Mouse (Mus musculus) brain, embryonic 18.5 days (tissue): ENCODE results near the gene Aff4.

Experiments
- DNase-seq: peaks from one replicate; pipeline ENCODE4 v3.0.0-alpha.2; 2012; ENCODE audit warnings: low read depth, low spot score

Gene Aff4

DNA sequence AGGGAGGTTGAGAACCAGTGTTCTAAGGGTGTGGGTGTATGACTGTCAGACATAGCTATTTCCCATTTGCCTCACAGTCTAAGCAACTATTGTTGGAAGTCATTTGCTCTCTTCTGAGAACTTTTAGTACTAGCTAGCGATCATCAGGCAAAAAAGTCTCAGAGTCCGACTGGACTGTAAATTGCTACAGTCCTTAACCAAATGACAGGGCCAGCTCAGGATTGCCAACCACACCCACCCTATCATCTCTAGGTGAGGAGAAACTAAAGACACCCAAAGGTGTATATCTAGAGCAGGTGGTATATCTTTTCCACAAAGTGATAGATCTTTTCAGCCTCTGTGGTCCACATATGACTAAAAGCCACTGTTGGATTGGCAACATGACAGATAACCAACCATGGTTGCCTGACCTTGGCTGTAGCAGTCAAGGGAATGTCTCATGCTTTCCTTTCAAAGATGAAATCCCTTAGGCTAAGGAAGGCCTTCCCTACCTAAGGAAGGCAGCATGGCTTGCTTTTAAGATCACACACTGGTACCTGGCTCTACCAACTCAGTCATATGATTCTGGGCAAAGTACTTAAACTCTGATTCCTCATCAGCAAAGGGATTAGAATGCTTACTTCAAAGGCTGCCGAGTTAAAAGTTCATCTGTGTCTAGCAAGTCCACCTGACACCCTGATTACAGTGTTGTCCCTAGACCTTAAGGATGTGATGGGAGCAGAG is 77.5 kb downstream of the Aff4 start:
- DNase-seq = no peak

DNA sequence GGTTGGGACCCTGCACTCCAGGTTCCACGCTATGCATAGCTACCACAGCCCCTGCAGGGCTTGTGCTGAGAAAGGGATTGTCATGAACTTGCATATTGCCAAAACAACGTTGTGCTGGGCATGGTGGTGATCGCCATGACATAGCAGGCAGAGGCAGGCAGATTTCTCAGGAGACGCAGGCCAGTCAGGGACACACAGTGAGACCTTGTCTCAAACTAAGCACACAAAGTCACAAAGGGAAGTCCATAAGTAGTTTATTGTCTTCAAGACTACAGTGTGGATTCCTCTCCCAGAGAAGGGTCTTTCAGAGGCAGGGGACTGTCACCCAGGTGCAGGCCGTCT is 78.1 kb downstream of the Aff4 start:
- no peak for DNase-seq

DNA sequence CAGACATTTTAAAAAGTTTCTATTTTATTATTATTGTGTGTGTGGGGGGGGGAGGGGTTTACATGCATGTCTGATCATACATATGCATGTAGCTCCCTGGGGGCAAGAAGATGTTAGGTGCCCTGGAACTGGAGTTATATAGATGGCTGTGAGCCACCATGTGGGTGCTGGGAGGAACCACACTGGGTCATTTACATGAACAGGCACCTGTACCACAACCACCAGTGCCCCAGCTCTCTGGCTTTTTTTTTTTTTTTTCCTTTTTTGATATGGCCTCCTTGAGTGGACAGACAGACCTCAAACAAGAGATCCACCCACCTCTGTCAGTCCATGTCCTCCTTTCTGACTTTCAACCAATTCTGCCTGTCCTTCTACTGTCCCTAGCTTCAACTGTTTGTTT is 78.5 kb downstream of the Aff4 start:
- no peak for DNase-seq

GRCm38 (mm10) chr11:53430300-53430669 is 79.7 kb downstream of the Aff4 start:
- DNase-seq = no peak

GRCm38 (mm10) chr11:53430670-53431346 is 80.2 kb downstream of the Aff4 start, which contains the start of the genes Uqcrq and Gdf9:
Gene Uqcrq (minus strand): TSS chr11:53430831.
Gene Gdf9 (plus strand): TSS chr11:53431023.
- peak; percentile 98 for DNase-seq

GRCm38 (mm10) chr11:53431347-53432056 is 80.9 kb downstream of the Aff4 start:
- DNase-seq = no peak

DNA sequence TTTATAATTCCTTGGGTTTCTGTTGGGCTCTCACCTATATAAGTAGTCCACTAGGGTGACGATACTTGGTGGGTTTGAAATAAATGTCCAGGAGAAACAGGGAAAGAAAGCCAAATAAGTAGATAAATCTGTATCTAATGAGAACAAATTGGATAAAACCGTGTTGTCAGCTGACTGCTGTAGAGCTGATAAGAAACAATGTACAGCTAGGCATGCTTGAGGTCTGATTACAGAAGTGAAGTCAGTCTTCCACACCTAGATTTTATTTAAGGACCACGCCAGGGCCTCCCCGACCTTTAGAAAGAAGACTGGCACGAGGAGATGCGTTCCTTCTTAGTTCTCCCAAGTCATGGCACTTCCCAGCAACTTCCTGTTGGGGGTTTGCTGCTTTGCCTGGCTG is 82.4 kb downstream of the Aff4 start:
- DNase-seq = no peak

DNA sequence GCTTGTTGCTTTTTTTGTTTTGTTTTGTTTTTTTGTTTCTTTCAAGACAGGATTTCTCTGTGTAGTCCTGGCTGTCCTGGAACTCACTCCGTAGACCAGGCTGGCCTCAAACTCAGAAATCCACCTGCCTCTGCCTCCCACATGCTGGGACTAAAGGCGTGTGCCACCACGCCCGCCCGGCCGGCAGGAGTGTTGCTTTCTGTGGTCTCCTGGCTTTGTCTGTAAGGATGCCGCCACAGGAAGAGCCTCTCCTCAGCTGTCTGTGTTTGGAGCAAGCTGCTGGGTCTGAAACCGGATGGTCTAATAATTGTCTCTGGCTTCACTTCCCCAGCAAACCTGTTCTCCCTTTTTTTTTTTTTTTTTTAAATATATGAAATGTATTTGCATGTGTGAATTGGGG is 84.9 kb downstream of the Aff4 start:
- no peak for DNase-seq

DNA sequence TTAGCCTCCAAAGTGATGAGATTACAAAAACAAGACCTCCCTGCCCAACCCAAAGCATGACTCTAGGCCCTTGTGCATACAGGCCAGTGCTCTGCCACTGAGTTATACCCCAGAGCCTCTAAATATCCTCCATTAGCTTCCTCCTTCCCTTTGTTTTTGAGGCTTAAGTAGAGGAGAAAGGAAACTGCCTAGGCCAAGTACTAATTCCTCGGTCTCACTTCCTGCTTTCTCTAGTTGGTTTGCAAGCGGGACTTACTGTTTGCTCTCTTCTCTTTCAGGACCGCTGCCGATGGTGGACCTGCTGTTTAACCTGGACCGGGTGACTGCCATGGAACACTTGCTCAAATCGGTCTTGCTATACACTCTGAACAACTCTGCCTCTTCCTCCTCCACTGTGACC is 85.7 kb downstream of the Aff4 start:
- no peak for DNase-seq

GRCm38 (mm10) chr11:53441921-53442320 is 91.3 kb downstream of the Aff4 start:
- no peak for DNase-seq

DNA sequence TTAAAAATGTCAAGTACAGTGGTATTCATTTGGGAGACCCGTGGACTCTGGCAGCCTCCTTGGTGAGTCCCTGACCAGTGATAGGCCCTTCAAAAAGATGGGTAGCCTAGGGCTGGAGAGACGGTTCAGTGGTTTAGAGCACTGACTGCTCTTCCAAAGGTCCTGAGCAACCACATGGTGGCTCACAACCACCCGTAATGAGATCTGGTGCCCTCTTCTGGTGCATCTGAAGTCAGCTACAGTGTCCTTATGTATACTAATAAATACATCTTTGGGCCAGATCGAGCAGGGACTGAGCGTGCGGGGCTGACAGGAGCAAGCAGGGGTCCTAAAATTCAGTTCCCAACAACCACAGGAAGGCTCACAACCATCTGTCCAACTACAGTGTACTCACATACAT is 93.2 kb downstream of the Aff4 start:
- no peak for DNase-seq

DNA sequence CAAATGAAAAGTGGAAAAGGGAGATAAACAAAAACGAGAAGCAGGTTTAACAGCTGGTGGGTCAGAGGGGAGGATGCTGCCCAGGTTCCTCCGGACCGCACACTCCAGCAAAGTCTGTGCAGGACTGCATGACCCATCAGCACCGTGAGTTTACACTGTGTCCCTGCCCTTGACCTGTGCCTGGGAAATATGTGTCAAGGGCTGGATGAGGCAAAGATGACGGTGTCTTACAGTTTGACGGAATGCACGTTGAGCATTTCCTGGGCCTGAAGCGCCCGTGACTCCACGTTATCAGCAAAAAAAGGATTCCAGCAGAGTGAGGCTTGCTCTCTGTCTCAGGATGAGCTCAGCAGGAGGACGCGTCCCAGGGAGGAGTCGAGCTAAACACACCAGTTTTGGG is 94.9 kb downstream of the Aff4 start:
- DNase-seq = no peak

- DNase-seq = no peak
These were observed 95.5 kb downstream of the Aff4 start for GRCm38 (mm10) chr11:53446183-53446582.

GRCm38 (mm10) chr11:53447996-53448395 is 97.4 kb downstream of the Aff4 start:
- no peak for DNase-seq

DNA sequence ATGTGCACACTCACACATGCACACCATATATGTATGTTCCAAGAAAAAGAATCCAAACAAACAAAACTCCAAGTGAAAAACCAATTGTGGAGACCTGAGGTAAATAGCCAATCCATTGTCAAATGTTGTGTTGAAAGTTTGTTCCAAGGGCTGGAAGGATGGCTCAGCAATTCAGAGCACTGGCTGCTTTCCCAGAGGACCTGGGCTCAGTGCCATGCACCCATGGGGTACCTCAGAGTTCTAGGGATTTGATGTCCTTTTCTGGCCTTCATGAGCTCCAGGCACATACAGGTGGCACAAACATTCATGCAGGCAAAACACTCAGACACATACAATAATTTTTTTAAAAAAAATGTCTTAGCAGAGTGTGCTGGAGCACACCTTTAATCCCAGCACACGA is 97.9 kb downstream of the Aff4 start:
- no peak for DNase-seq

GRCm38 (mm10) chr11:53450070-53450705 is 99.6 kb downstream of the Aff4 start:
- no peak for DNase-seq

DNA sequence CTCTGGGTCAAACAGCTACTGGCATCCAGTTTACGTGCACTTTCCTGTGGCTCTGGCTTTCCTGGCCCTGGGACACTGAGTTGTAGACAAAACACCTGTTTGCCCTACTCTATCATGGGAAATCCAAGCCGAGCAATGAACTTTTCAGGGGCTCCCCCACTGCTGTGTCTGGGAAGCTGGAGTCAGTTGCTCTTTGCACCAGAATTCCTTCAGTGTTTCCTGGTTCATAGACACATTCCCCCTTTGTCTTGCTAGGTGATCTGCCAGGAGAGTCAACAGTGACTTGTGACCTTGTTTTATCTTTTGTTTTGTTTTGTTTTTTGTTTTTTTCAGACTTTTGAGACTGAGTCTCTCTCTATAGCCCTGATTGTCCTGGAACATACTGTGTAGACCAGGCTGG is 100.7 kb downstream of the Aff4 start:
- no peak for DNase-seq

- DNase-seq = no peak
These were observed 101.8 kb downstream of the Aff4 start for GRCm38 (mm10) chr11:53452396-53452795.

DNA sequence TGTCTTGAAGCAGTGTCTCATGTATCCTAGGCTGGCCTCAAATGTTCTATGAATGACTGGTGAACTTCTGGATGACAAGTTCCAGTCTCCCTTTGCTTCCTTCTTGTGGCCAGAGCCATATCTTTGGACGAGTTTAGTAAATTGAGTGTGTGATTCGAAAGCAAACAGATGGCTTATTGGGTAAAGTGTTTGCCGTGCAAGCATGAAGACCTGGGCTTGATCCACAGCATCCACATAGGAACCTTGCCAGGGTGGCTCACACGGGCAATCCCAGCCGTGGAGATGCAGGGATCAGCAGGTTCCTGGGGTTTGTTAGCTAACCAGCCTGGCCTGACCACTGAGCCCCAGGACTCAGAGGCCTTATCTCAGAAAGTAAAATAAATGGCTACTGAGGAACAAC is 102.4 kb downstream of the Aff4 start:
- DNase-seq = no peak

DNA sequence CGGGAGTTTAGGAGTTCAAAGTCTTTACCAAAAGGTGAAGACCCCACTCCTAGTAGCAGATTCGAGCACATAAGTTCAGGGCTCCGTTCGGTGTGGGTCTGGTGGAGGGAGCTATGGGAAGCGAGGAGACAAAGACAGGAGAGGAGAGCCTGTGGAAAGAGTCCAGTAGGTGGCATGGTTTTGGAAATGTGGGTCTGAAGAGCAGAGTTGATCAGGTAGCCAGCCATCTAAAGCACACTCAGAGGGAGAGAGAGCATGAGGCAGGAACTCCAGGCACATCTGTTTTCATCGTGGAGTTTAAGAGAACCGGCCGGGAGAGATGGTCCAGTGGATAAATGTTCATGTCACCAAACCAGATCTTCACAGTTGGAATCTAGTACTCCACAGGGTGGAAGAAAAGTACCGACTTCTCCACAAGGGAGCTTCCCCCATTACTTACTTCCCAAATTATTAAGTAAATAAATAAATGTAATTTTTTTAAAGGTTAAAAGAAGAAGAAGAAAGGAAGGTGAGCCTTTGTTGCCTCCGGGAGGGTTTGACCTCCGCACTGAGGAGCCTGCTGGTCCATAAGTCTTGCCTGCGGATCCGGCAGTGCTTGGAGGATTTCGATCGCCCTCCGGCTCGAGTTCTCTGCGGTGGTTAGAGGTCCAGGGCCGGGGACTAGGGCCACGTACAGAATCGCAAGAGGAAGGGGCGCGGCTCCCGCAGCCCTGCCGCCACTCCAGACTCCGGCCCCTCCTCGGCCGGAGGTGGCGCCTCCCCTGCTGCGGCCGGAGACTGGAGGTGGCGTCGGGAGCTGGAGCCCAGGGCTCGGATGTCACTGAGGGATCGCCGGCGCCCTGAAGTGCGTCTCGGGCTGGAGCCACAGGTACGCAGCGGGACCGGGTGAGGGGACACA is 106.1 kb downstream of the Aff4 start, which contains the start of the genes Gm10447 and Shroom1:
Gm10447 (minus strand) TSS at position 637 of the 898 bp plus-strand sequence.
Shroom1 (plus strand) TSS at position 732 of the 898 bp plus-strand sequence.
- DNase-seq = no peak

GRCm38 (mm10) chr11:53457372-53457954 is 106.8 kb downstream of the Aff4 start:
- no peak for DNase-seq
